Mouse (Mus musculus) kidney, adult 11 months (tissue): ENCODE data around the gene Brsk2.

Source experiments
- DNase-seq: peaks from one replicate; pipeline ENCODE4 v3.0.0; 2022

The Brsk2 gene

DNA sequence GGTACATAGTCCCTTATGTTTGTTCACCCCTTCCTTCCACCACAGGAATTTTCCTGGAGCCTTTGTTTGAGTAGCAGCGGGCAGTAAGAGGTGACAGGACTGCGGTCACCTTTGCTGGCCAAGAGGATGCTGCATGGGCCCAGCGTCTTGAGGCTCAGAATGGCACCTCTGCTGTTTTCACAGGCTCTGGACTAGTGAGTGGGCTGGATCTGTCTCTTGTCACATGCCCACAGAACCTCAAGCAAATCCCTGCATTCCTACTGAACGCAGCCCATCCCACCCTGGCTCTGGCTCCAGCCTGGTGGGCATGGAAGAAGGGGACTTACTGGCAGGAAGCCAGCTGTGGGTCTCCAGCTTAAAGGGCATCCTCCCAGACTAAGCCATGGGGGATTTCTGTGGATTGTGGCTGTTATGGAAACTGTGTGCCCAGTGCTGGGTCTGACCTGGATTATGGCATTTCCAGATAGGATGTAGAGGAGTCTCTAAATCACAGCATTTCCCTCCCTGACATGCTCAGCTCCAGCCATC, 8.0 kb downstream of the Brsk2 start:
- DNase-seq: no peak

GRCm38 (mm10) chr7:141958211-141958610, 8.7 kb downstream of the Brsk2 start:
- no peak for DNase-seq

DNA sequence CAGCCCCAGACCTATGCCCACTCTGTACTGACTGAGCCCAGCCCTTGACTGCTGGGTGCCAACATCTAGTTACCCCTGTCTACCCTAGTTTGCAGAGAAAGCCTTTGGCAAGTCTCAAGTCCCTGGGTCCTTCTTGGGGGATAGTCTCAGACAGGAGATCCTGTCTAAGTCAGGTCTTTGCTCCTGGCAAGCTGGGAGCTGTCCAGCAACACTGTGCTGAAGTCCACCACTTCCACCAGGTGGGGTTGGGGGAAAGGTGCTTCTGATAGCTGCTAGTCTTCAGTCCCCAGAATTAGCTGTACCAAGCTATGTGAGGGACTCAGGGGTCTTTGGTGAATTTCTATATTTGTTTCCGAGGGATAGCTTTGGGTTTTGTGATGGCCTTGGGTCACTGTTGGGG, 9.6 kb downstream of the Brsk2 start:
- DNase-seq: no peak

GRCm38 (mm10) chr7:141960926-141961325, 11.4 kb downstream of the Brsk2 start:
- no peak for DNase-seq

- no peak for DNase-seq
These were observed 11.9 kb downstream of the Brsk2 start for GRCm38 (mm10) chr7:141961491-141961890.

DNA sequence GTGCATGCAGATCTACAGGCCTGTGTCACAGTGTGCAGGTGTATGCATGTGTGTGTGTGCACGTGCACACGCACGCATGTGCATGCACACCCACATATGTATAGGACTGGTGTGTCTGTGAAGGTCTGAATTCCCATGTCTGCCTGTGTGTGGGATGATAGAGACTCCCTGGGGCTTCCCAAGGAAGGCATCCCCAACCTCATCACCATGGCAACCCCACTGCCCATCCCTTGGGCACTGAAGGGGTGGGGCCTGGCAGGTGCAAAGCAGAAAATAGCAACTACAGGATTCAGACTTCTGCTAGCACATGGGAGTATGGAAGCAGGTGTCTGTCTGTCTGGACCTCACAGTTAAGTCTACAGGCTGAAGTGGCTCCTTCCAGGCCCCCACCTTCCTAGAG, 13.0 kb downstream of the Brsk2 start:
- no peak for DNase-seq

DNA sequence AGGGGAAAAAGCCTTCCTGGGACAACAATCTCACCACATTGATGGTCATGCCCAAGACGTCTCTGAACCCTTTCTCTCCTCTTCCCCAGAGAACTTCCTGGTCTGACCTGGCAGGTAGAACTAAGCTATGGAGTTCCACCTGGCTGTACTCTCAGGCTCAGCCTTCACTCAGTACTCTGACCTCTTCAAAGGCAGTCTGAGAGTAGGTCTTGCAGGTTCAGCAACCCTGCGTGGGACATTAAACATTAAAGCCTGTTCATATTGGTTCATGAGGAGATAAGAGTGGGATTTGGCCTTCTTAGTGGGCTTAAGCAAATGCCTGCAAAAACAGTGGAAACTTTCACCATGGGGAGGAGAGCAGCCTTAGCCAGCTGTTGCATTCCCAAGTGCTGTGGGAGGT, 16.7 kb downstream of the Brsk2 start:
- DNase-seq: no peak

- DNase-seq: no peak
These were observed 23.5 kb downstream of the Brsk2 start for GRCm38 (mm10) chr7:141972831-141973619.

GRCm38 (mm10) chr7:141978003-141978402, 28.5 kb downstream of the Brsk2 start:
- no peak for DNase-seq

- DNase-seq: no peak
These were observed 29.7 kb downstream of the Brsk2 start for GRCm38 (mm10) chr7:141979247-141979646.

- DNase-seq: no peak
These were observed 31.7 kb downstream of the Brsk2 start for GRCm38 (mm10) chr7:141981237-141981636.

- DNase-seq: peak; percentile 76
These were observed 38.8 kb downstream of the Brsk2 start for GRCm38 (mm10) chr7:141988314-141988806.

DNA sequence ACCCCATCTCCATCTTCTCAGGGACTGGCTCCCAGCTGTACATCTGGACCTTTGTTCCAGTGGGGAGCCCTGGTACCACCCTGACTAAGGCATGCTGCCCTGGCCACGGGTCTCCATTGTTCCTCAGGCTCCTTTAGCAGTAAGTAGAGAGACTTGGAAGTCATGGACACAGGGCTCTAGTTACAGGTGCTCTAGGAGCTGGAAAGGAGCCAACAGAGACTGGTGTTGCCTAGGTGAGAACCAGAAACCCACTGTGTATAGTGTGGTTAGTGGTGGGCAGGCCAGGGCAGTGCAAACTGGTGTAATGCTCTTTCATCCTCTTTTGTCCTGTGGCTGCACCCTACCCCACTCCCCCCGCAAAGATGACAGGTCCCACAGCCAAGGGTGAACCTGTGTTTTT, 41.6 kb downstream of the Brsk2 start:
- DNase-seq: no peak

DNA sequence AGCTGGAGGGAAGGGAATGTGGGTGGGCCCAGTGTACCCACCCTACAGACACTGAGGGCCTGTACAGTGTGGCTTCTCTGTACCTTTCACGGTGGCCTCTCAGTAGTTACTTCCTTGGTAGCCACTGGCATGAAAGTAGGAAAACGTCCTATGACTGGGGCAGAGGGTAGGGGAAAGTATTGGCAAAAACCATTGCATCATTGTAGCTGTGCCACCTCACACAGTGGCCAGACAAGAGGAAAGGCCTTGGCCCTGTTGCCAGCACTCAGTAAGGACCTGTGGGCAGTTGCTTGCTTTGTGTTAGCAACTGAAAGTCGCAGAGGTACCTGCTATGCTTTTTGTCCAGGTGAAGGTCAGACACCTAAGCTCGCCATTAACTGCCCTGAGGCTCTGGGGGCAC, 44.6 kb downstream of the Brsk2 start:
- no peak for DNase-seq

DNA sequence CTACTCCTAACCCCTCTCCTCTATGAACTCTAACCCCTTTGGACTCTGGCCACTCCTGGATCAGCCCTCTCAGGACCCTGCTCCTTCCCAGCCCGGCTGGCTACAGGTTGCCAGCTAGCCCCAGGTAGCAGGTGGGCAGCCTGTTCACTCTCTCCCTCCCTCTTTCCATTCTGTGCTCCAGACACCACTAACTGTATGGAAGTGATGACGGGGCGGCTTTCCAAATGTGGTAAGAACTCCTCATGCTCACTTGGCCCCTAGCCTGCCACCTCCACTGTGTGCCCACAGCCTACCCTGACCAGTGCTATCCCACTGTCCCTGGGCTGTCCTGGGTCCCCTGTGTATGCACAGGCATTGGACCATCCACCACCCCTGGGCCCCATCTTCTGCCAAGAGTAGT, 51.1 kb downstream of the Brsk2 start:
- no peak for DNase-seq

GRCm38 (mm10) chr7:142001597-142002340, 52.2 kb downstream of the Brsk2 start:
- DNase-seq: no peak

GRCm38 (mm10) chr7:142016562-142016961, 67.0 kb downstream of the Brsk2 start:
- no peak for DNase-seq

GRCm38 (mm10) chr7:142019699-142020098, 70.1 kb downstream of the Brsk2 start:
- no peak for DNase-seq

GRCm38 (mm10) chr7:142020827-142021226, 71.3 kb downstream of the Brsk2 start:
- DNase-seq: peak; percentile 18

- DNase-seq: no peak
These were observed 75.6 kb downstream of the Brsk2 start for GRCm38 (mm10) chr7:142025196-142025595.

DNA sequence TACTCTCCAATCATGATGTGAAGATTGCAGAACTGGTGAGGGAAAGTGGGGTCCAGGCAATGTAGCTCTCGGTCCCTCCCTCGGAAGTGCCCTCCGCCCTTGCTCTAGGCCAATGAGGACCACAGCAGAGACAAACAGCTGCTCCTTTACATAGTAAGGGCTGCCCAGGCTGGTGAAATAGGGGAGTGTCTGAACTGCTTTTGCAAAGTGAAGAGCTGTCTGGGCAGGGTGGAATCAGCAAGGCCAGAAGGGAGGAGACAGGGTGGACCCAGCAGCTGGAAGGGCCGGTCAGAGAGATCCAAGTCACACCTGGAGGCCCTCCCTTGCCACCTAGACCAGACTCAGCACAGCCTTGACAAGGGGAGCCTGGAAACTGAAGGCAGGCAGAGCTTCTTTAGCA, 76.4 kb downstream of the Brsk2 start:
- DNase-seq: no peak

- no peak for DNase-seq
These were observed 80.5 kb downstream of the Brsk2 start for GRCm38 (mm10) chr7:142030073-142030472.

DNA sequence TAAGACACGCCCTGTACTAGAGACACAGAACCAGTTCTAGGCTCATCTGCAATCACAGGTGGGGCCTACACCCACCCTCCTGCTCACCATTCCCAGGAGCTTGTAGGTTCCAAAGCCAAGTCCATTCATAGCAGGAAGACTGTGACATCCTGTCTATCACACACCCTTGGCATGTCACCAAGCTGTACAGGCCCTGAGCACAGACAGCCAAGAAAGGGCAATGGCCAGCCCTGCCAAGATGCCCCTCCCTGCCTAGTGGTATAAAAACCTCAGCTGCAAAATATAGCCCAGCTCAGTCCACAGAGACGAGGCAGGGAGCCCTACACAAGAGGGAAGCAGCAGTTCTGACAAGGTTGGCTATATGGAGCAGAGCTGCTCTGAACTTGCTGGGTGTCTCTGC, 84.6 kb downstream of the Brsk2 start:
- peak; percentile 57 for DNase-seq
